21 mouse cellular contexts compared by ENCODE assay signal in the genomic region with DNA sequence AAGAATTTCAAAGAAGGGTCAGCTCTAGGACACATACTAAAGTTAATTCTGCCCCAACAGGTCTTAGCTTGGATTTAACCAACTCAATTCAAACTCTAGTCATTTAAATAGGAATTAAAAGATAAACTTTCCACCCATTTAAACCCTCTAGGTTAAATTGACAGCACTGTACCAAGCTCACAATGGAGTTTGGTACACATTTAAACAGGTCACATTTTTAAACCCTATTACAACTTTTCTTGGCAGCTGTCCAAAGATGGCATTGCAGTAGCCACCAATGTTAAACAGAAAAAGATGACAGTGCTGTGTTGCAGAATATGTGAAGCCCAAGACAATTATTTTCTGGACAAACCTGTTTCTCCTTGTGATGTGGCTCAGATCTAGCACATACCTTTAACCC.
DNase-seq lines count a peak whose midpoint lies in the region.
"Had no signal": no experiment of that assay in that cellular context is flagged by ENCODE, and none has a peak within 500 bp of the region (broad histone marks: within the 10 kb centered on the region; RNA-seq: fewer than 3 reads in every experiment).

No protein-coding gene starts in this region.

- peak; percentile 4 for DNase-seq in kidney, postnatal 14 days
- DNase-seq in kidney, postnatal 4 days: no peak
- peak; percentile 10 for DNase-seq in 3T3-L1 (ENCODE audit: low read depth, low spot score)
- peak; percentile 8 for DNase-seq in Muller cell, postnatal 12 days (ENCODE audit: inconsistent ontology term)
- peak; percentile 16 for DNase-seq in gonadal fat pad, adult 2 months (ENCODE audit: low read depth)
- no peak for DNase-seq in layer of hippocampus, adult 9-10 months (ENCODE audit: low spot score)
- no peak for DNase-seq in urinary bladder, postnatal 14 days (ENCODE audit: low spot score)
- DNase-seq: adrenal gland, postnatal 14 days; B cell, adult 2 months; cerebellum, adult 11 months; cerebellum, adult 9-10 months; cerebellum, postnatal 36 days; gastrocnemius, postnatal 10 days; heart, postnatal 14 days; kidney, adult 8-10 months; kidney, postnatal 10 days; liver, postnatal 0 days; retina, postnatal 1 day; right cerebral cortex, postnatal 14 days; thymus, adult 2 months; thymus, postnatal 36 days had no signal

Comparison
In these comparisons a context has a peak if more than half of its experiments do, and no peak if none do; other contexts are left out.
1. DNase-seq: peak in kidney, postnatal 14 days (single experiment), 3T3-L1 (single experiment), Muller cell, postnatal 12 days (single experiment) and gonadal fat pad, adult 2 months (single experiment); none in kidney, postnatal 4 days (0 of 2), layer of hippocampus, adult 9-10 months (single experiment) and urinary bladder, postnatal 14 days (single experiment).